ENCODE assay signal across 8 mouse cellular contexts in the genomic region with DNA sequence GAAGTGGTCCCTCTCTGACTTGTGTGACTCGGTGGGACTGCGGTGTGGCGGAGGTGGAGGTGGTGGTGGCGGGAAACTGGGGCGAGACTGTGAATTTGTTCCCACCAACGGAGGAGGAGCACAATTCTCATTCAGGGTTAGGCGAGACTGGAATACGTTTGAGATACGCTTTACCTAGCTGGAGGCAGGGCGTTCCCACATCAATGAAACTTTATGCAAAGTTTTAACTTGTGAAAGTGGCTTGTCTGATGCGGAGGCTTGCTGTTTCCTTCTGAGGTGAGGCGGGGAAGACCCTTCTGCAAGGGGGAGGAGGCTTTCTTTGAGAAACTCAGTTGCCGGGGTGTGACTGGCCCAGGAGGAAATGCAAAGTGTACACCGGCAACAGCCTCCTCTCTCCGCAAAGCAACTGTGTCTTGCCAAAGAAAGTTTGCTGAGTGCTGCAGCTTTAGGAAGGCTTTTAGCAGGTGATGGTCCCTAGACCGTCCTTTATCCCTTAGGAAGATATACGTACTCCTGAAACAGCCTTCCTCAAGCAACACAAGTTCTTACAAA. TPM values are rescaled to one million over a fixed set of nuclear protein-coding genes. Genes with fewer than 3 reads are reported as not detected.
DNase-seq lines count a peak whose midpoint lies in the region; ATAC-seq and TF ChIP-seq lines count a peak whose summit lies in the region.

No protein-coding gene starts in this region.

- no peak for DNase-seq in kidney, postnatal 14 days
- peak; percentile 56 for DNase-seq in NIH3T3 (ENCODE audit: low read depth)
- DNase-seq in limb, embryonic 11.5 days (ENCODE audit: low spot score), result no peak
- DNase-seq in midbrain, postnatal 0 days (ENCODE audit: low spot score), result no peak
- DNase-seq in layer of hippocampus, postnatal 14 days (ENCODE audit: low spot score in 2 of 2), result no peak
- no peak for DNase-seq in cerebellum, adult 9-10 months

- peak overlapping the region; percentile 75 for H3K4me2 ChIP-seq in kidney, embryonic 16.5 days (replicated peaks; ENCODE audit: low read depth, low read length)
- H3K4me2 ChIP-seq in forebrain, embryonic 12.5 days, result peak overlapping the region; percentile 94
- peak overlapping the region; percentile 92 for H3K4me2 ChIP-seq in limb, embryonic 11.5 days (ENCODE audit: low read depth, severe bottlenecking)
- peak overlapping the region; percentile 97 for H3K4me2 ChIP-seq in midbrain, postnatal 0 days (ENCODE audit: low read depth, low read length, poor library complexity, severe bottlenecking)

- peak overlapping the region; percentile 79 for H3K9ac ChIP-seq in kidney, embryonic 16.5 days (replicated peaks; ENCODE audit: low read length)
- peak overlapping the region; percentile 72 for H3K9ac ChIP-seq in forebrain, embryonic 12.5 days
- H3K9ac ChIP-seq in limb, embryonic 11.5 days (ENCODE audit: low read length), result peak overlapping the region; percentile 79
- H3K9ac ChIP-seq in midbrain, postnatal 0 days (replicated peaks; ENCODE audit: low read length, poor library complexity, severe bottlenecking), result peak overlapping the region; percentile 84

- ATAC-seq in kidney, embryonic 16.5 days (ENCODE audit: low FRiP score, low TSS enrichment), result no peak; the same call in 1 of the 2 replicates
- ATAC-seq in forebrain, embryonic 12.5 days (ENCODE audit: low FRiP score), result peak; percentile 13; the same call in 1 of the 2 replicates
- ATAC-seq in limb, embryonic 11.5 days (ENCODE audit: insufficient number of reproducible peaks, low FRiP score, low TSS enrichment, low read depth), result no peak
- ATAC-seq in midbrain, postnatal 0 days (ENCODE audit: low FRiP score), result 0 out of 2 replicates have a peak, but pooled peaks have one; percentile 6

- no peaks in the 10 kb centered on the region for H3K9me3 ChIP-seq in kidney, embryonic 16.5 days (ENCODE audit: low read length)
- H3K9me3 ChIP-seq in forebrain, embryonic 12.5 days, result no peaks in the 10 kb centered on the region
- no peaks in the 10 kb centered on the region for H3K9me3 ChIP-seq in limb, embryonic 11.5 days (ENCODE audit: control insufficient read depth, low read length)
- no peaks in the 10 kb centered on the region for H3K9me3 ChIP-seq in midbrain, postnatal 0 days (ENCODE audit: low read length)

- 0 out of 2 replicates have a peak, but pooled peaks cover 10% of the 10 kb centered on the region for H3K4me1 ChIP-seq in kidney, embryonic 16.5 days (ENCODE audit: insufficient read depth, low read length)
- H3K4me1 ChIP-seq in forebrain, embryonic 12.5 days, result peaks cover 13% of the 10 kb centered on the region
- H3K4me1 ChIP-seq in limb, embryonic 11.5 days (ENCODE audit: control insufficient read depth, insufficient read depth, low read length), result no peaks in the 10 kb centered on the region
- H3K4me1 ChIP-seq in midbrain, postnatal 0 days (ENCODE audit: insufficient read depth, low read length), result no peaks in the 10 kb centered on the region

- WGBS in kidney, embryonic 16.5 days, result 3% methylated on average over 17 of the region's 17 CpGs
- WGBS in forebrain, embryonic 12.5 days, result 2% methylated on average over 17 of the region's 17 CpGs
- WGBS in limb, embryonic 11.5 days, result 3% methylated on average over 17 of the region's 17 CpGs
- WGBS in midbrain, postnatal 0 days, result 6% methylated on average over 17 of the region's 17 CpGs

- H3K4me3 ChIP-seq in kidney, embryonic 16.5 days (ENCODE audit: low read length), result peak overlapping the region; percentile 80
- peak overlapping the region; percentile 71 for H3K4me3 ChIP-seq in forebrain, embryonic 12.5 days (replicated peaks)
- peak overlapping the region; percentile 76 for H3K4me3 ChIP-seq in limb, embryonic 11.5 days (ENCODE audit: low read depth, low read length)
- peak overlapping the region; percentile 70 for H3K4me3 ChIP-seq in midbrain, postnatal 0 days (ENCODE audit: low read depth, low read length)

- no peak for TF ChIP-seq CTCF in midbrain, postnatal 0 days (IDR thresholded peaks at IDR 0.05)

- peak overlapping the region; percentile 77 for H3K27ac ChIP-seq in kidney, embryonic 16.5 days (ENCODE audit: low read length)
- 0 out of 2 replicates have a peak overlapping the region, but pooled peaks have one; percentile 61 for H3K27ac ChIP-seq in forebrain, embryonic 12.5 days
- peak overlapping the region; percentile 47; the same call in 1 of the 2 replicates for H3K27ac ChIP-seq in limb, embryonic 11.5 days (replicated peaks; ENCODE audit: low read depth, low read length)
- H3K27ac ChIP-seq in midbrain, postnatal 0 days (ENCODE audit: low read depth, low read length), result peak overlapping the region; percentile 21; the same call in 1 of the 2 replicates

- H3K27me3 ChIP-seq in kidney, embryonic 16.5 days (ENCODE audit: insufficient read depth, low read length), result no peaks in the 10 kb centered on the region
- no peaks in the 10 kb centered on the region for H3K27me3 ChIP-seq in forebrain, embryonic 12.5 days
- H3K27me3 ChIP-seq in limb, embryonic 11.5 days (ENCODE audit: control insufficient read depth, insufficient read depth, low read length), result no peaks in the 10 kb centered on the region
- H3K27me3 ChIP-seq in midbrain, postnatal 0 days (ENCODE audit: insufficient read depth, low read length), result no peaks in the 10 kb centered on the region; the same call in 1 of the 2 replicates

- no peaks in the 10 kb centered on the region for H3K36me3 ChIP-seq in kidney, embryonic 16.5 days (ENCODE audit: insufficient read depth, low read length)
- no peaks in the 10 kb centered on the region for H3K36me3 ChIP-seq in forebrain, embryonic 12.5 days (replicated peaks)
- H3K36me3 ChIP-seq in limb, embryonic 11.5 days (ENCODE audit: control insufficient read depth, insufficient read depth, low read length), result no peaks in the 10 kb centered on the region
- H3K36me3 ChIP-seq in midbrain, postnatal 0 days (ENCODE audit: insufficient read depth, low read length), result no peaks in the 10 kb centered on the region

RNA-seq across cellular contexts. Expression of a gene that starts 1.3 kb away (rescaled TPM):
- polyA plus RNA-seq in kidney, embryonic 16.5 days (2015; fragmentation: Nextera tagmentation; extraction: Ambion mirVana), result 17.2 and 19.3 TPM in 2 replicates
- 23.1 and 24.1 TPM in 2 replicates for polyA plus RNA-seq in forebrain, embryonic 12.5 days (2016; fragmentation: Nextera tagmentation; extraction: Ambion mirVana)
- polyA plus RNA-seq in limb, embryonic 11.5 days (2014; fragmentation: Nextera tagmentation; extraction: Ambion mirVana), result 15.9 and 19.1 TPM in 2 replicates
- total RNA-seq in midbrain, postnatal 0 days (2014; rRNA removed), result 31.1 and 36.4 TPM in 2 replicates
- 31.9 and 33.0 TPM in 2 replicates for polyA plus RNA-seq in midbrain, postnatal 0 days (2015; fragmentation: Nextera tagmentation; extraction: Ambion mirVana)
- 100 to 1,000 TPM; 125 to 144 TPM for total RNA-seq in layer of hippocampus, postnatal 14 days (2021)

Comparison
In these comparisons a context has a peak if more than half of its experiments do, and no peak if none do; other contexts are left out.
1. ATAC-seq: peak in forebrain, embryonic 12.5 days (single experiment) and midbrain, postnatal 0 days (single experiment); none in kidney, embryonic 16.5 days (single experiment) and limb, embryonic 11.5 days (single experiment).
2. H3K27ac ChIP-seq: peak in every context shown above with its lines; median percentile 77 in kidney, embryonic 16.5 days; 61 in forebrain, embryonic 12.5 days; 47 in limb, embryonic 11.5 days; 21 in midbrain, postnatal 0 days.
3. Peak in every context shown above with its lines, with median percentiles within 50 percentile points of each other: H3K4me2 ChIP-seq, H3K4me3 ChIP-seq and H3K9ac ChIP-seq.